Mouse (Mus musculus) kidney, embryonic 16.5 days (tissue): Measurements from ENCODE around the gene Hunk. TPM values are rescaled to one million over a fixed set of nuclear protein-coding genes. Genes with fewer than 3 reads are reported as not detected.

Experiments used
- ATAC-seq: fragments of 200-750 bp; cut with Nextera tagmentation; 2 replicates; pipeline ENCODE4 v1.8.0; 2017; ENCODE audit warnings: moderate TSS enrichment; ENCODE audit not compliant: low FRiP score, low TSS enrichment
- H3K27ac ChIP-seq: fragments of 300-500 bp; sonication (generic); 2 replicates; pipeline ENCODE4 v1.5.1; 2014; ENCODE audit warnings: low read length
- H3K27me3 ChIP-seq: fragments of 300-500 bp; sonication (generic); 2 replicates; pipeline ENCODE4 v1.6.1; 2014; ENCODE audit warnings: low read length, control low read depth, mixed read lengths; ENCODE audit not compliant: insufficient read depth
- H3K36me3 ChIP-seq: fragments of 300-500 bp; sonication (generic); 2 replicates; pipeline ENCODE4 v1.6.1; 2014; ENCODE audit warnings: low read length, control low read depth, mixed read lengths; ENCODE audit not compliant: insufficient read depth
- H3K4me1 ChIP-seq: fragments of 300-500 bp; sonication (generic); 2 replicates; pipeline ENCODE4 v1.6.1; 2014; ENCODE audit warnings: low read length, control low read depth, mixed read lengths; ENCODE audit not compliant: insufficient read depth
- H3K4me2 ChIP-seq: fragments of 300-500 bp; sonication (generic); replicated peaks from 2 replicates; pipeline ENCODE4 v1.6.1; 2014; ENCODE audit warnings: low read depth, low read length
- H3K4me3 ChIP-seq: fragments of 300-500 bp; sonication (generic); 2 replicates; pipeline ENCODE4 v1.5.1; 2014; ENCODE audit warnings: mild to moderate bottlenecking, low read length
- H3K9ac ChIP-seq: fragments of 300-500 bp; sonication (generic); replicated peaks from 2 replicates; pipeline ENCODE4 v1.6.1; 2014; ENCODE audit warnings: low read length
- H3K9me3 ChIP-seq: fragments of 300-500 bp; sonication (generic); 2 replicates; pipeline ENCODE4 v1.6.1; 2016; ENCODE audit warnings: low read length, control low read depth
- WGBS: fragments of 180-500 bp; shearing (Covaris S2); extraction: QIAGEN DNeasy Blood & Tissue Kit; methylation state at CpG from one replicate; pipeline ENCODE4 v1.1.7; 2014; 5-methylcytosine and 5-hydroxymethylcytosine counted together
- polyA plus RNA-seq: library from polyadenylated mRNA; unstranded; fragments of >200 nt; fragmentation: Nextera tagmentation; extraction: Ambion mirVana; gene quantifications from 2 replicates; pipeline ENCODE4 v1.2.1, GENCODE M21; 2015

The Hunk gene
- polyA plus RNA-seq, 1 experiment from 2014 or later, result 11.3 TPM

DNA sequence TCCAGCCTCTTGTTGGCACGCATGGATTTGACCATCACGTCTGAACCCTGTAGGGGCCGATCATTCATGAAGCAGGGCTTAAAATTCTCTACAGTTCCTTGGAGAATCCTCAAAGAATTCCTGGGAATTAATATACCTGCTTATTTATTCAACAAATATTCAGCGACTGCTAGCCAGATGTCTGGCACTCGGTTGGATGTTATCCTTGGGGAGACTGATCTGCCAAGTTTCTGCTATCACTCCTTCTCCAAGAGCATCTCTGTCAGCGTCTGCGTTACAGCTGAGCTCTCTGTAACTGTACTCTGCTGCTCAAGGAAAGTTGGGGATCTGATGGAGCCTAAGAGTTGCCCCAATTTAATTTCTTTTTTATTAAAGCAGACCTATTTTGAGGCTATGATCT, 25.5 kb upstream of the Hunk start:
- no peak overlapping the region for H3K4me2 ChIP-seq
- no peaks in the 10 kb centered on the region for H3K9me3 ChIP-seq
- no peaks in the 10 kb centered on the region for H3K36me3 ChIP-seq
- no peak overlapping the region for H3K9ac ChIP-seq
- H3K27me3 ChIP-seq, result no peaks in the 10 kb centered on the region; the same call in 1 of the 2 replicates
- 64% methylated on average over 7 of the region's 7 CpGs for WGBS
- no peak for ATAC-seq
- H3K4me3 ChIP-seq, result no peak overlapping the region
- H3K4me1 ChIP-seq, result no peaks in the 10 kb centered on the region; the same call in 1 of the 2 replicates
- H3K27ac ChIP-seq, result no peak overlapping the region

DNA sequence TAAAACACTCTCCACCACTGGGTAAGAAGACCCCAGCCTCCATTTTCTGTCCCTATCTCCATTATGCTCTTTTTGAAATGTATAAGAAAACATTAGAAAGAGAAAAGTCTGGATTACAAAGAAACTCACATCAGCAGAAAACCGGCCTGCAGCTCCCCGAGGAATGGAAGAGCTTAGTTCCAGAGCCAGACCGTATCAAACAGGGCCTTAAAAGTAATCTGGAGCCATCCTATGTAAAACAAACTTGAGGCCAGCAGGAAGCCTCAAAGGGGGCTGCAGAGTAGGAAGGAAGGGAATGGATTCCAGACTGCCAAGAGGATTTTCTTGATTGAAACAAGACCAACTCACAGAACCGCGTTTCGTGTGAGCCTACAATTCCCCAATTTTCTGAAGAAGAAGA, 22.9 kb upstream of the Hunk start:
- Histone ChIP-seq H3K9me3 (no peaks in the 10 kb centered on the region), H3K27me3 (no peaks in the 10 kb centered on the region; the same call in 1 of the 2 replicates), H3K36me3 (no peaks in the 10 kb centered on the region), H3K4me3 (no peak overlapping the region), H3K4me2 (no peak overlapping the region), H3K27ac (no peak overlapping the region), H3K4me1 (no peaks in the 10 kb centered on the region; the same call in 1 of the 2 replicates), H3K9ac (no peak overlapping the region)
- ATAC-seq, result no peak
- 71% methylated on average over 6 of the region's 6 CpGs for WGBS

DNA sequence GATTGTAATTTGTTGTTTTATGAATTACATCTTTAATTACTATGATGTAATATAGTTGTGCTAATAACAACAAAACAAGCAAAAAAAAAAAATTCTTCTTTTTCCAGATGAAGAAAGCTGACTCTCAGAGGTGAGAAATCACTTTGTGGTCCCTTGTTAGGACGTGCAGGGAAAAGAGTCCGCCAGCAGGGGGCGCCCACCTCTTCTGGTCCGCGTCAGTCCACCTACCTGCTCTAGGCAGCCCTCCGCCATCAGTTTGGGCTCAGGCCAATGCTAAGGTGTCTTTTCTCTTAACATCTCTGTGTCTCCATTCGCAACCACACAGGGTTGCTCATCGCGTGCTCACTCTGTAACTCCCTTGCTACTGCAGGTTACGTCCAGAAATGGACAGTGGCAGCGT, 5.9 kb upstream of the Hunk start:
- Histone ChIP-seq H3K9ac (no peak overlapping the region), H3K4me1 (peaks cover 15% of the 10 kb centered on the region), H3K4me3 (no peak overlapping the region), H3K27ac (no peak overlapping the region), H3K9me3 (peaks cover 6% of the 10 kb centered on the region; the same call in 1 of the 2 replicates), H3K27me3 (peaks cover 2% of the 10 kb centered on the region; the same call in 1 of the 2 replicates), H3K4me2 (no peak overlapping the region), H3K36me3 (no peaks in the 10 kb centered on the region)
- WGBS, result 17% methylated on average over 11 of the region's 11 CpGs
- ATAC-seq, result peak; percentile 71; the same call in 1 of the 2 replicates

DNA sequence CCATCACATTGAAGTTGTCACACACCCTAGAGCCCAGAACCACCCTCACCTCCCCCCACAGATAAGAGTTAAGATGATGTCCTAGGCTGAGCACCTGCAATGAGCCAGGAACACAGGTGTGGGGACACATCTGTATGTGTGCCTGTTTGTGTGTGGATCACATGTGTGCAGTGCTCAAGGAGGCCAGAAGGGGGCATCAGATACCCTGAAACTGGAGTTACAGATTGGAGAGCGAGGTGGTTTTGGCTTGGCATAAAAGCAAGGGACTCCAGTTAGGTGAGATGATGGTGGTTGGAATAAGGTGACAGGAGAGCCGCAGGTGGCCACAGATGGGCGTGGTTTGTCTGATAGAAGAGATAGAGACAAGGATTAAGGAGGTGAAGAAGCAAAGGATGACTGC, 4.2 kb upstream of the Hunk start:
- H3K4me1 ChIP-seq, result peaks cover 20% of the 10 kb centered on the region
- no peak overlapping the region for H3K4me2 ChIP-seq
- H3K36me3 ChIP-seq, result no peaks in the 10 kb centered on the region
- WGBS, result 90% methylated on average over 3 of the region's 3 CpGs
- no peak overlapping the region for H3K4me3 ChIP-seq
- H3K27me3 ChIP-seq, result peaks cover 2% of the 10 kb centered on the region; the same call in 1 of the 2 replicates
- no peak for ATAC-seq
- H3K9ac ChIP-seq, result no peak overlapping the region
- H3K27ac ChIP-seq, result no peak overlapping the region
- H3K9me3 ChIP-seq, result peaks cover 6% of the 10 kb centered on the region; the same call in 1 of the 2 replicates

DNA sequence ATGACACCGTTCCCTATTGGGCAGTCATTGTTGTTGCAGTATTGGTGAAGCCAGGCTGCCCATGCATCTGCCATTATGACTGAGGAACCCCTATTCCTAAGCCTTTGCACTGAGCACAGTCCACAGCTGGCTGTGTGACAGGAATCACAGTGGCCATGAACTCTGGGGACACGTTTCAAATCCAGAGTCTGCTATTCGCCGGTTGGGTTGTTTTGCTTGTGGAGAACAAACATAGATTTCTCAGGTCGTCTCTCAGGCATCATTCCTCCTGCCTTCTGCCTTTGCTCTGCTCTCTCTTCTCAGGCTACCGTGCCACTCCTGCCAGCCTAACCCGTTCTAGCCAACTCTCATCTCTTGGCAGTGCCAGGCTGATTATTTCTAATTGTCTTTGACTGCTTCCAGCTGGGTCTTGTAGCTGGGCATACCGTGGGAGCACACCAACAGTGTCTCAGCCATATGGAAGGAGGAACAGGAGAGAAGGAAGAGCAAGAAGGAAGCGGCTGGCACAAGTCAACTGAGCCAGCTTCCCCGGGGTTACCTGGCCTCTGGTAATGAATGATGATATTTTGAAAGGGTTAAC, 3.0 kb upstream of the Hunk start:
- no peak for ATAC-seq
- peaks cover 6% of the 10 kb centered on the region; the same call in 1 of the 2 replicates for H3K9me3 ChIP-seq
- WGBS, result 55% methylated on average over 10 of the region's 10 CpGs

DNA sequence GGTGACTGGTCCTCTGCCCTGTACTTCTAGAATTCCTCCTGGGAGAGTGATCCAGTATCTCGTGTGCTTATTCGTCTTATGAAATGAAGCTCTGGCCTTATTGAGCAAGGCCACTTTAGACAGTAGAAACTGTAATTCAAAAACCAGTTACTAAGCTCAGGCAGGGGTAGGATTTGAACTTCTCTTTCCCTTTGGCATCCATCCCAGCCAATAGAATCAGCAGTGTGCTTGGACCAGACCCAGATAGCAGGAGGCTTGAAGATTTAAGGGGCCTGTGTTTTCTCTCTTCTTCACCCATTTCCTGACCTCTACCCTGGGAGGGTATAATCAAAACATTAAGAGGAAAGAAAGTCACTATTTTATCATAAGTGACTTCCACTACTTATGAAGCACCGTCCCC, 1.8 kb upstream of the Hunk start:
- 53% methylated on average over 3 of the region's 3 CpGs for WGBS
- Histone ChIP-seq H3K36me3 (no peaks in the 10 kb centered on the region), H3K4me1 (peaks cover 37% of the 10 kb centered on the region), H3K4me3 (no peak overlapping the region), H3K27ac (no peak overlapping the region), H3K9ac (no peak overlapping the region), H3K27me3 (no peaks in the 10 kb centered on the region; the same call in 1 of the 2 replicates), H3K4me2 (no peak overlapping the region), H3K9me3 (peaks cover 6% of the 10 kb centered on the region; the same call in 1 of the 2 replicates)
- no peak for ATAC-seq

More for the DNA sequence above, 3.0 kb upstream of the Hunk start:
- Histone ChIP-seq H3K27ac (0 out of 2 replicates have a peak overlapping the region, but pooled peaks have one; percentile 23), H3K4me2 (no peak overlapping the region; the same call in 1 of the 2 replicates), H3K4me3 (no peak overlapping the region), H3K36me3 (no peaks in the 10 kb centered on the region), H3K4me1 (peaks cover 25% of the 10 kb centered on the region), H3K27me3 (peaks cover 2% of the 10 kb centered on the region; the same call in 1 of the 2 replicates), H3K9ac (no peak overlapping the region)

DNA sequence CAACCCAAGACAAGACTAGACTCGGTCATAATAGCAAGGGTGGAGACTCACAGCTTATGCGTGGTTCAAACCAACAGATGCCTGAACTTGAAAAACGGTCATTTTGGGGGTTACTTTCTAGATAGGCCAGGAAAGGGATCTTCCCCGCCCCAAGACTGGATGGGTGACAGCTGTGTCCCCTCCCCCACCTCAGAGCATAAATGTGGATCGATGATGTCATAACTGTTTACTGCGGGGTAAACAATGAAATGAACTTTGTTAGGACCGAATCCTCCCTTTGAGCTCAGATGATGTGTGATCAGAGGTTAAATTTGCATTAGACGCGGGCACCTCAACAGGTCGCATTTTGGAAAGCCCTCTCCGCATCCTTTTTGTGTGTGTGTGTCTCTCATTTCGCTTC, 967 bp upstream of the Hunk start:
- Histone ChIP-seq H3K4me1 (peaks cover 42% of the 10 kb centered on the region), H3K9me3 (peaks cover 6% of the 10 kb centered on the region; the same call in 1 of the 2 replicates), H3K27ac (no peak overlapping the region), H3K27me3 (no peaks in the 10 kb centered on the region; the same call in 1 of the 2 replicates), H3K9ac (peak overlapping the region; percentile 90), H3K36me3 (peaks cover 2% of the 10 kb centered on the region; the same call in 1 of the 2 replicates), H3K4me3 (peak overlapping the region; percentile 79), H3K4me2 (peak overlapping the region; percentile 79)
- WGBS, result 2% methylated on average over 12 of the region's 12 CpGs
- ATAC-seq, result no peak

DNA sequence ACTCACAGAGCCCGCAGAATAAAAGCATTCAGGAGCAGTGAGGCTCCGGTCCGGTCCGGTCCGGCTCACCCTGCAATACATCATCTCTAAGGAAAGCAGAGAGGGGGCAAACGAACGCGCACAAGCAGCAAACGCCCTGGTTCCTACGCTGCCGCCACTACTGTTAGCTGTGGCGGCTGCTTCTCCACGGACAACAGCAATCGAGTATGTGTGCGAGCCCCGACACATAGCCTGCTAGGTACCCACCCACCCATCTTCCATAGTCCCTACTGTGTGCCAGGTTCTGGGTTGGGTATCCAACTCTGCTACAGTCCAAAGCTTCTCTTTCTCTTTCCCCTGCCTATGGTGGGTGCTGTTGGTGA, 506 bp upstream of the Hunk start:
- peak overlapping the region; percentile 79 for H3K4me2 ChIP-seq
- H3K9ac ChIP-seq, result peak overlapping the region; percentile 90
- H3K4me3 ChIP-seq, result peak overlapping the region; percentile 79
- 0% methylated on average over 16 of the region's 16 CpGs for WGBS
- H3K27me3 ChIP-seq, result no peaks in the 10 kb centered on the region; the same call in 1 of the 2 replicates
- H3K4me1 ChIP-seq, result peaks cover 42% of the 10 kb centered on the region
- peaks cover 6% of the 10 kb centered on the region; the same call in 1 of the 2 replicates for H3K9me3 ChIP-seq
- peaks cover 6% of the 10 kb centered on the region; the same call in 1 of the 2 replicates for H3K36me3 ChIP-seq
- no peak for ATAC-seq
- peak overlapping the region; percentile 94 for H3K27ac ChIP-seq

DNA sequence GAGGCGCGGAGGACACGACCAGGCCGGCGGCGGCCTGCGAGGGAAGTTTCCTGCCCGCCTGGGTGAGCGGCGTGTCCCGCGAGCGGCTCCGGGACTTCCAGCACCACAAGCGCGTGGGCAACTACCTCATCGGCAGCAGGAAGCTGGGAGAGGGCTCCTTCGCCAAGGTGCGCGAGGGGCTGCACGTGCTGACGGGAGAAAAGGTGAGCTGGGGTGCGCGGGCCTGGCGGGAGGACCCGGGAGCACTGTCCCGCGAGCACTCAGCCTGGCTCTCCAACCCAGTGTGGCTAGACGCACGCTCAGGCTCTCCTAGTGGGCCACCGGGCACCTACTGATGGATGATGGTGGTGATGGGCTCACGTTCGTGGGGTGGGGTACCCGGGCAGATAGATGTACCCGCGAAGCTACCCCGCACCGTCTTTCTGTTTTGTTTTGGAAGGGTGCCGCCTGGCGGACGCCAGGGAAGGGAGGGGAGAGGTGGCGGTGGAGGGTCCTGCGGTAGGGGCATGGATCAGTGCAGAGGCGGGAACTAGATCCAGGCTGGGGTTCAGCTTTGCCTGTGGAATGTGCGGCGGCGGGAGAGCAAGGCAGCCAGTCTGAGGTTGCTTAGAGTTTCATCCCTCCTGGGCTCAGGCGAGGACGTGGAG, 824 bp downstream of the Hunk start:
- H3K9ac ChIP-seq, result peak overlapping the region; percentile 90
- under 1% methylated on average over 49 of the region's 49 CpGs for WGBS
- peaks cover 18% of the 10 kb centered on the region for H3K36me3 ChIP-seq
- ATAC-seq, result peak; percentile 66
- no peaks in the 10 kb centered on the region; the same call in 1 of the 2 replicates for H3K27me3 ChIP-seq
- H3K27ac ChIP-seq, result peak overlapping the region; percentile 94
- peaks cover 42% of the 10 kb centered on the region for H3K4me1 ChIP-seq
- H3K9me3 ChIP-seq, result peaks cover 12% of the 10 kb centered on the region; the same call in 1 of the 2 replicates
- peak overlapping the region; percentile 79 for H3K4me2 ChIP-seq
- peak overlapping the region; percentile 79 for H3K4me3 ChIP-seq
